Mouse (Mus musculus) CH12.LX (cell line): ENCODE measurements around the gene Mmp19. TPM values are rescaled to one million over a fixed set of nuclear protein-coding genes. Genes with fewer than 3 reads are reported as not detected.

Source experiments
- DNase-seq: peaks from one replicate; pipeline ENCODE4 v3.0.0-alpha.2; 2013; ENCODE audit errors: extremely low read depth
- H3K27ac ChIP-seq: 2 replicates; pipeline ENCODE4 v1.5.1; 2012; ENCODE audit warnings: low read depth, mild to moderate bottlenecking, control low read depth, moderate library complexity; ENCODE audit not compliant: insufficient read depth
- H3K27me3 ChIP-seq: replicated peaks from 2 replicates; pipeline ENCODE3; 2012; ENCODE audit warnings: inconsistent platforms
- H3K36me3 ChIP-seq, 2 experiments: replicated peaks in 1 of 2; 2 replicates each; pipeline versions ENCODE3 to v1.6.1; 2012; ENCODE audit warnings: inconsistent platforms in 1 of 2, low read length in 1 of 2, mild to moderate bottlenecking in 1 of 2, mixed read lengths in 1 of 2, moderate library complexity in 1 of 2; ENCODE audit not compliant: control insufficient read depth in 1 of 2, insufficient read depth in 1 of 2
- H3K4me1 ChIP-seq, 2 experiments: 2 replicates each; pipeline ENCODE4 v1.6.1; 2012; ENCODE audit warnings: inconsistent platforms in 1 of 2, moderate library complexity in 1 of 2; ENCODE audit not compliant: insufficient read depth in 2 of 2, control insufficient read depth in 1 of 2
- H3K4me2 ChIP-seq: 2 replicates; pipeline ENCODE4 v1.6.1; 2012; ENCODE audit warnings: low read depth, mild to moderate bottlenecking, control low read depth; ENCODE audit not compliant: poor library complexity, insufficient read depth, severe bottlenecking
- H3K4me3 ChIP-seq, 3 experiments: fragments of 150-350 bp in 1 of 3; sonication (generic) in 1 of 3; replicated peaks in 1 of 3; 2 replicates each; pipeline versions ENCODE3 to v1.5.1; 2011 to 2012; ENCODE audit warnings: low read depth in 2 of 3, low read length in 2 of 3, mild to moderate bottlenecking in 2 of 3, moderate library complexity in 2 of 3, control low read depth in 1 of 3, improper control_type of control experiment in 1 of 3, inconsistent platforms in 1 of 3, mixed read lengths in 1 of 3; ENCODE audit not compliant: poor library complexity in 1 of 3
- H3K79me2 ChIP-seq: replicated peaks from 2 replicates; pipeline ENCODE4 v1.6.1; 2012; ENCODE audit warnings: mild to moderate bottlenecking, moderate library complexity; ENCODE audit not compliant: control insufficient read depth, poor library complexity, insufficient read depth, severe bottlenecking; ENCODE audit errors: extremely low read depth
- H3K9ac ChIP-seq: 2 replicates; pipeline ENCODE4 v1.6.1; 2012; ENCODE audit warnings: low read depth, mild to moderate bottlenecking, control low read depth, moderate library complexity; ENCODE audit not compliant: insufficient read depth
- H3K9me3 ChIP-seq: replicated peaks from 2 replicates; pipeline ENCODE3; 2012; ENCODE audit warnings: low read length, inconsistent platforms, mixed read lengths
- CHD1 ChIP-seq: IDR thresholded peaks from 2 replicates; pipeline ENCODE4 v1.6.1; 2012; ENCODE audit warnings: low read depth, low read length, improper control_type of control experiment, inconsistent platforms
- CHD2 ChIP-seq: IDR thresholded peaks from 2 replicates; pipeline ENCODE4 v1.6.1; 2011; ENCODE audit warnings: low read length, improper control_type of control experiment
- E2F4 ChIP-seq: IDR thresholded peaks from 2 replicates; pipeline ENCODE4 v1.6.1; 2011; ENCODE audit warnings: low read depth, low read length, improper control_type of control experiment; ENCODE audit not compliant: insufficient replicate concordance
- ELF1 ChIP-seq: IDR thresholded peaks from 2 replicates; pipeline ENCODE4 v1.6.1; 2014; ENCODE audit warnings: low read depth, mild to moderate bottlenecking, inconsistent platforms, low read length, improper control_type of control experiment
- ETS1 ChIP-seq: conservative IDR thresholded peaks from 2 replicates; pipeline ENCODE4 v1.6.1; 2012; ENCODE audit warnings: low read depth, mild to moderate bottlenecking, inconsistent platforms, low read length, improper control_type of control experiment, moderate library complexity
- MXI1 ChIP-seq: IDR thresholded peaks from 2 replicates; pipeline ENCODE4 v1.6.1; 2011; ENCODE audit warnings: mild to moderate bottlenecking, low read depth, low read length, improper control_type of control experiment
- MYC ChIP-seq: IDR thresholded peaks from 2 replicates; pipeline ENCODE4 v1.6.1; 2011; ENCODE audit warnings: low read depth, mild to moderate bottlenecking, improper control_type of control experiment, low read length
- NRF1 ChIP-seq: IDR thresholded peaks from 2 replicates; pipeline ENCODE4 v1.6.1; 2014; ENCODE audit warnings: low read depth, mild to moderate bottlenecking, inconsistent platforms, low read length, improper control_type of control experiment, moderate library complexity
- PAX5 ChIP-seq: IDR thresholded peaks from 2 replicates; pipeline ENCODE4 v1.6.1; 2012; ENCODE audit warnings: low read length, inconsistent platforms, mixed read lengths
- POLR2A ChIP-seq: IDR thresholded peaks from 2 replicates; pipeline ENCODE4 v1.6.1; 2011; ENCODE audit warnings: low read depth, mild to moderate bottlenecking, improper control_type of control experiment, low read length
- RAD21 ChIP-seq: IDR thresholded peaks from 2 replicates; pipeline ENCODE4 v1.6.1; 2011; ENCODE audit warnings: low read depth, mild to moderate bottlenecking, low read length, improper control_type of control experiment, moderate library complexity
- SIN3A ChIP-seq: IDR thresholded peaks from 2 replicates; pipeline ENCODE4 v1.6.1; 2012; ENCODE audit warnings: low read length, improper control_type of control experiment, inconsistent platforms
- TCF12 ChIP-seq: IDR thresholded peaks from 2 replicates; pipeline ENCODE4 v1.6.1; 2014; ENCODE audit warnings: low read depth, mild to moderate bottlenecking, inconsistent platforms, low read length, improper control_type of control experiment
- USF2 ChIP-seq: conservative IDR thresholded peaks from 2 replicates; pipeline ENCODE4 v1.6.1; 2011; ENCODE audit warnings: low read depth, low read length, improper control_type of control experiment
- ZKSCAN1 ChIP-seq: IDR thresholded peaks from 2 replicates; pipeline ENCODE4 v1.6.1; 2012; ENCODE audit warnings: low read depth, inconsistent platforms, low read length, improper control_type of control experiment, borderline replicate concordance
- ZMIZ1 ChIP-seq: IDR thresholded peaks from 2 replicates; pipeline ENCODE4 v1.6.1; 2012; ENCODE audit warnings: low read depth, mild to moderate bottlenecking, inconsistent platforms, low read length, improper control_type of control experiment
- ZNF384 ChIP-seq: IDR thresholded peaks from 2 replicates; pipeline ENCODE4 v1.6.1; 2012; ENCODE audit warnings: low read depth, low read length, improper control_type of control experiment, inconsistent platforms
- dilution Hi-C: fragments of 300-500 bp; cut with MboI; formaldehyde crosslinking; loops from 2 replicates; pipeline ENCODE4 v1.14.3; 2020; ENCODE audit warnings: low sequenced_read_pairs; ENCODE audit not compliant: extremely low pct_unique_long_range_greater_than_20kb, extremely low pct_ligation_motif_present
- in situ Hi-C: fragments of 300-500 bp; cut with MboI; formaldehyde crosslinking; loops from 3 replicates; pipeline ENCODE4 v1.14.3; 2019; ENCODE audit warnings: low sequenced_read_pairs, low pct_ligation_motif_present, low pct_unique_long_range_greater_than_20kb, mixed read lengths
- polyA plus RNA-seq: library from polyadenylated mRNA; unstranded; fragments of >175 nt; gene quantifications from 2 replicates; pipeline ENCODE4 v1.2.1, GENCODE M21; 2012; ENCODE audit warnings: low read depth; ENCODE audit not compliant: insufficient read length
- total RNA-seq, 2 experiments: library from RNA; depleted of rRNA; stranded (reverse); fragments of 300-350 nt in 1 of 2; fragments of >200 nt in 1 of 2; gene quantifications; 2 replicates each; pipeline ENCODE4 v1.2.3; 2012 to 2014

Mmp19 gene
- total and polyA plus RNA-seq, 3 experiments: 0.50 to 1.3 (median 0.57) TPM

- dilution Hi-C loops: no loop called here
- Histone ChIP-seq H3K27ac (no peak overlapping the region), H3K79me2 (no peaks in the 10 kb centered on the region), H3K27me3 (no peaks in the 10 kb centered on the region), H3K9me3 (no peaks in the 10 kb centered on the region), H3K9ac (no peak overlapping the region), H3K4me1 (peaks cover 8 to 31% of the 10 kb centered on the region in 2 experiments; a peak in 3 of 4 replicates), H3K36me3 (peaks cover 0 to 5% of the 10 kb centered on the region in 2 experiments), H3K4me2 (no peak overlapping the region), H3K4me3 (no peak overlapping the region)
- no peak for DNase-seq
- TF ChIP-seq ETS1 (no peak), E2F4 (no peak), POLR2A (no peak), MXI1 (no peak), ZMIZ1 (no peak), SIN3A (no peak), NRF1 (no peak), USF2 (no peak), RAD21 (no peak), ZNF384 (no peak)
- in situ Hi-C loops: no loop called here
These were observed 3.7 kb downstream of the Mmp19 start for GRCm38 (mm10) chr10:128794391-128794790.

DNA sequence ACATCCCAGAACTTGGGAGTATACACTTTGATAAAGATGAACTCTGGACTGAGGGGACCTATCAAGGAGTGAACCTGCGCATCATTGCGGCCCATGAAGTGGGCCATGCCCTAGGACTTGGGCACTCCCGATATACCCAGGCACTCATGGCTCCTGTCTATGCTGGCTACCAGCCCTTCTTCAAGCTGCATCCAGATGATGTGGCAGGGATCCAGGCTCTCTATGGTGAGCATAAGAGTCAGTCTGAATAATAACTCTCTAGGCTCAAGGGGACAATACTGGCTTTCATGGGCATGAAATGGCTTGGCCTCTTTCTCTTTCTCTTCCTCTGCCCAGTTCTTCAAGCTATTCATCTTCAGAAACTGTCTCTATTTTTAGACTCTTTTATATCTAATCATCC lies 4.9 kb downstream of the Mmp19 start:
- H3K27ac ChIP-seq: no peak overlapping the region
- DNase-seq: no peak
- peaks cover 8 to 31% of the 10 kb centered on the region in 2 experiments; a peak in 3 of 4 replicates for H3K4me1 ChIP-seq
- H3K4me2 ChIP-seq: no peak overlapping the region
- TF ChIP-seq SIN3A (no peak), MXI1 (no peak), USF2 (no peak), CHD1 (no peak), PAX5 (no peak), MYC (no peak), TCF12 (no peak), ZKSCAN1 (no peak), ELF1 (no peak), CHD2 (no peak)
- H3K79me2 ChIP-seq: no peaks in the 10 kb centered on the region
- no peak overlapping the region for H3K9ac ChIP-seq
- no peaks in the 10 kb centered on the region for H3K9me3 ChIP-seq
- dilution Hi-C loops: no loop called here
- no peaks in the 10 kb centered on the region for H3K27me3 ChIP-seq
- peaks cover 0 to 10% of the 10 kb centered on the region in 2 experiments for H3K36me3 ChIP-seq
- in situ Hi-C loops: no loop called here
- H3K4me3 ChIP-seq: no peak overlapping the region
